Mouse (Mus musculus) lung, embryonic 14.5 days (tissue): ENCODE measurements at regions not wholly inside any gene's neighbourhood (a gene's known extent, or its start where the extent isn't known, plus 50 kb on each side); places are given as distances from the start of the nearest gene placed in this dataset.

Experiments
- ATAC-seq: fragments of 200-750 bp; cut with Nextera tagmentation; 2 replicates; pipeline ENCODE4 v1.8.0; 2017; ENCODE audit warnings: mild to moderate bottlenecking, moderate TSS enrichment, moderate library complexity; ENCODE audit not compliant: insufficient read depth
- DNase-seq: peaks from one replicate; pipeline ENCODE4 v3.0.0-alpha.2; 2015
- H3K27ac ChIP-seq: fragments of 300-500 bp; sonication (generic); 2 replicates; pipeline ENCODE4 v1.5.1; 2014; ENCODE audit warnings: low read depth, mild to moderate bottlenecking, moderate library complexity
- H3K27me3 ChIP-seq: fragments of 300-500 bp; sonication (generic); 2 replicates; pipeline ENCODE4 v1.6.1; 2014; ENCODE audit warnings: low read length, control low read depth; ENCODE audit not compliant: insufficient read depth
- H3K36me3 ChIP-seq: fragments of 300-500 bp; sonication (generic); 2 replicates; pipeline ENCODE4 v1.6.1; 2014; ENCODE audit warnings: control low read depth; ENCODE audit not compliant: insufficient read depth
- H3K4me1 ChIP-seq: fragments of 300-500 bp; sonication (generic); 2 replicates; pipeline ENCODE4 v1.6.1; 2014; ENCODE audit warnings: antibody characterized with exemption, control low read depth; ENCODE audit not compliant: insufficient read depth
- H3K4me2 ChIP-seq: fragments of 300-500 bp; sonication (generic); 2 replicates; pipeline ENCODE4 v1.6.1; 2014; ENCODE audit warnings: mild to moderate bottlenecking
- H3K4me3 ChIP-seq: fragments of 300-500 bp; sonication (generic); 2 replicates; pipeline ENCODE4 v1.5.1; 2014; ENCODE audit warnings: low read depth, low read length
- H3K9ac ChIP-seq: fragments of 300-500 bp; sonication (generic); 2 replicates; pipeline ENCODE4 v1.6.1; 2014
- H3K9me3 ChIP-seq: fragments of 300-500 bp; sonication (generic); 2 replicates; pipeline ENCODE4 v1.6.1; 2016; ENCODE audit warnings: low read depth, low read length, control low read depth
- CTCF ChIP-seq: IDR thresholded peaks from 2 replicates; pipeline ENCODE4 v1.5.1; 2016; ENCODE audit warnings: antibody characterized with exemption, low read depth
- WGBS: fragments of 180-500 bp; shearing (Covaris S2); extraction: QIAGEN DNeasy Blood & Tissue Kit; methylation state at CpG from one replicate; pipeline ENCODE4 v1.1.7; 2014; 5-methylcytosine and 5-hydroxymethylcytosine counted together

- no peaks in the 10 kb centered on the region for H3K9me3 ChIP-seq
- H3K4me1 ChIP-seq: no peaks in the 10 kb centered on the region
- TF ChIP-seq CTCF: no peak
- no peak overlapping the region for H3K9ac ChIP-seq
- H3K4me3 ChIP-seq: no peak overlapping the region
- DNase-seq (peak; percentile 60), ATAC-seq (peak; percentile 58; the same call in 1 of the 2 replicates)
- H3K27me3 ChIP-seq: no peaks in the 10 kb centered on the region
- no peak overlapping the region for H3K27ac ChIP-seq
- 34% methylated on average over 3 of the region's 3 CpGs for WGBS
- no peak overlapping the region for H3K4me2 ChIP-seq
- H3K36me3 ChIP-seq: no peaks in the 10 kb centered on the region
These were observed 179.7 kb upstream of the Casp1 start for GRCm38 (mm10) chr9:5118584-5118983.

- no peaks in the 10 kb centered on the region for H3K9me3 ChIP-seq
- no peak overlapping the region for H3K4me2 ChIP-seq
- TF ChIP-seq CTCF: no peak
- no peak for ATAC-seq
- 67% methylated on average over 1 of the region's 1 CpGs for WGBS
- H3K36me3 ChIP-seq: no peaks in the 10 kb centered on the region
- H3K27me3 ChIP-seq: no peaks in the 10 kb centered on the region
- H3K27ac ChIP-seq: no peak overlapping the region
- DNase-seq: no peak
- H3K9ac ChIP-seq: no peak overlapping the region
- H3K4me1 ChIP-seq: no peaks in the 10 kb centered on the region
- H3K4me3 ChIP-seq: no peak overlapping the region
These were observed 177.0 kb upstream of the Casp1 start for GRCm38 (mm10) chr9:5121144-5121821.

GRCm38 (mm10) chr9:5126821-5127220 lies 171.5 kb upstream of the Casp1 start:
- H3K27me3 ChIP-seq: no peaks in the 10 kb centered on the region
- no peaks in the 10 kb centered on the region for H3K4me1 ChIP-seq
- H3K9ac ChIP-seq: no peak overlapping the region
- no peak overlapping the region for H3K4me2 ChIP-seq
- DNase-seq (no peak), ATAC-seq (no peak)
- TF ChIP-seq CTCF: no peak
- no peak overlapping the region for H3K4me3 ChIP-seq
- no peaks in the 10 kb centered on the region for H3K36me3 ChIP-seq
- H3K9me3 ChIP-seq: no peaks in the 10 kb centered on the region
- no peak overlapping the region for H3K27ac ChIP-seq

GRCm38 (mm10) chr9:5132386-5132785 lies 165.9 kb upstream of the Casp1 start:
- Histone ChIP-seq H3K4me1 (no peaks in the 10 kb centered on the region), H3K4me2 (no peak overlapping the region), H3K9me3 (no peaks in the 10 kb centered on the region), H3K36me3 (no peaks in the 10 kb centered on the region), H3K9ac (no peak overlapping the region), H3K27ac (no peak overlapping the region), H3K4me3 (no peak overlapping the region), H3K27me3 (no peaks in the 10 kb centered on the region)
- DNase-seq (no peak), ATAC-seq (no peak)
- TF ChIP-seq CTCF: no peak

GRCm38 (mm10) chr9:5146604-5147003 lies 151.7 kb upstream of the Casp1 start:
- DNase-seq (no peak), ATAC-seq (no peak)
- Histone ChIP-seq H3K4me3 (no peak overlapping the region), H3K4me2 (no peak overlapping the region), H3K36me3 (no peaks in the 10 kb centered on the region), H3K9me3 (no peaks in the 10 kb centered on the region), H3K4me1 (no peaks in the 10 kb centered on the region), H3K9ac (no peak overlapping the region), H3K27me3 (no peaks in the 10 kb centered on the region), H3K27ac (no peak overlapping the region)
- 87% methylated on average over 1 of the region's 1 CpGs for WGBS
- TF ChIP-seq CTCF: no peak
